Mouse (Mus musculus) midbrain, embryonic 16.5 days (tissue): ENCODE data around the gene Sertad2. TPM values are rescaled to one million over a fixed set of nuclear protein-coding genes. Genes with fewer than 3 reads are reported as not detected.

Experiments
- ATAC-seq: fragments of 200-750 bp; cut with Nextera tagmentation; 2 replicates; pipeline ENCODE4 v1.8.0; 2017; ENCODE audit warnings: moderate TSS enrichment
- H3K27ac ChIP-seq: fragments of 300-500 bp; sonication (generic); 2 replicates; pipeline ENCODE4 v1.5.1; 2014; ENCODE audit warnings: mild to moderate bottlenecking, low read length, mixed read lengths
- H3K27me3 ChIP-seq: fragments of 300-500 bp; sonication (generic); 2 replicates; pipeline ENCODE4 v1.6.1; 2014; ENCODE audit warnings: low read depth, low read length, mixed read lengths; ENCODE audit not compliant: control insufficient read depth, insufficient read depth
- H3K36me3 ChIP-seq: fragments of 300-500 bp; sonication (generic); 2 replicates; pipeline ENCODE4 v1.6.1; 2014; ENCODE audit warnings: mild to moderate bottlenecking, low read length, moderate library complexity, mixed read lengths; ENCODE audit not compliant: control insufficient read depth, insufficient read depth
- H3K4me1 ChIP-seq: fragments of 300-500 bp; sonication (generic); 2 replicates; pipeline ENCODE4 v1.6.1; 2014; ENCODE audit warnings: mild to moderate bottlenecking, low read length, mixed read lengths; ENCODE audit not compliant: control insufficient read depth, insufficient read depth
- H3K4me2 ChIP-seq: fragments of 300-500 bp; sonication (generic); 2 replicates; pipeline ENCODE4 v1.6.1; 2014; ENCODE audit warnings: mild to moderate bottlenecking, low read length, mixed read lengths
- H3K4me3 ChIP-seq: fragments of 300-500 bp; sonication (generic); 2 replicates; pipeline ENCODE4 v1.5.1; 2014; ENCODE audit warnings: low read depth, mild to moderate bottlenecking, low read length, moderate library complexity, mixed read lengths
- H3K9ac ChIP-seq: fragments of 300-500 bp; sonication (generic); 2 replicates; pipeline ENCODE4 v1.6.1; 2014; ENCODE audit warnings: low read depth, low read length, mixed read lengths
- H3K9me3 ChIP-seq: fragments of 300-500 bp; sonication (generic); replicated peaks from 2 replicates; pipeline ENCODE4 v1.6.1; 2014; ENCODE audit warnings: mild to moderate bottlenecking, low read length, mixed read lengths; ENCODE audit not compliant: control insufficient read depth, poor library complexity, severe bottlenecking
- WGBS: fragments of 180-500 bp; shearing (Covaris S2); extraction: QIAGEN DNeasy Blood & Tissue Kit; methylation state at CpG from one replicate; pipeline ENCODE4 v1.1.7; 2014; 5-methylcytosine and 5-hydroxymethylcytosine counted together
- polyA plus RNA-seq: library from polyadenylated mRNA; unstranded; fragments of >200 nt; fragmentation: Nextera tagmentation; extraction: Ambion mirVana; gene quantifications from 2 replicates; pipeline ENCODE4 v1.2.1, GENCODE M21; 2015

Gene Sertad2
- polyA plus RNA-seq, 1 experiment from 2014 or later = 24.6 TPM

- WGBS = 74% methylated on average over 2 of the region's 3 CpGs
Measured at GRCm38 (mm10) chr11:20555651-20556050, 12.6 kb downstream of the Sertad2 start.

GRCm38 (mm10) chr11:20556163-20556911, 13.3 kb downstream of the Sertad2 start:
- H3K9me3 ChIP-seq = no peaks in the 10 kb centered on the region
- peaks cover 3% of the 10 kb centered on the region; the same call in 1 of the 2 replicates for H3K4me1 ChIP-seq
- no peaks in the 10 kb centered on the region for H3K27me3 ChIP-seq
- H3K9ac ChIP-seq = no peak overlapping the region
- WGBS = 87% methylated on average over 7 of the region's 7 CpGs
- H3K4me3 ChIP-seq = no peak overlapping the region
- no peak overlapping the region for H3K27ac ChIP-seq
- H3K4me2 ChIP-seq = no peak overlapping the region
- no peaks in the 10 kb centered on the region for H3K36me3 ChIP-seq
- no peak for ATAC-seq

More at GRCm38 (mm10) chr11:20555651-20556050, 12.6 kb downstream of the Sertad2 start:
- no peak overlapping the region for H3K4me2 ChIP-seq
- no peaks in the 10 kb centered on the region for H3K9me3 ChIP-seq
- H3K4me1 ChIP-seq = no peaks in the 10 kb centered on the region
- no peak overlapping the region for H3K9ac ChIP-seq
- H3K36me3 ChIP-seq = no peaks in the 10 kb centered on the region
- no peak for ATAC-seq
- no peak overlapping the region for H3K27ac ChIP-seq
- H3K27me3 ChIP-seq = no peaks in the 10 kb centered on the region
- no peak overlapping the region for H3K4me3 ChIP-seq

- no peaks in the 10 kb centered on the region for H3K27me3 ChIP-seq
- ATAC-seq = no peak
- H3K9ac ChIP-seq = no peak overlapping the region
- peaks cover 6% of the 10 kb centered on the region; the same call in 1 of the 2 replicates for H3K4me1 ChIP-seq
- no peak overlapping the region for H3K4me3 ChIP-seq
- no peaks in the 10 kb centered on the region for H3K9me3 ChIP-seq
- H3K27ac ChIP-seq = no peak overlapping the region
- H3K36me3 ChIP-seq = no peaks in the 10 kb centered on the region
- H3K4me2 ChIP-seq = no peak overlapping the region
- 84% methylated on average over 11 of the region's 11 CpGs for WGBS
Measured at GRCm38 (mm10) chr11:20559236-20559950, 16.3 kb downstream of the Sertad2 start.

- no peak overlapping the region for H3K4me3 ChIP-seq
- H3K27me3 ChIP-seq = no peaks in the 10 kb centered on the region
- H3K27ac ChIP-seq = no peak overlapping the region
- H3K4me2 ChIP-seq = no peak overlapping the region
- ATAC-seq = no peak
- 75% methylated on average over 10 of the region's 10 CpGs for WGBS
- peaks cover 6% of the 10 kb centered on the region; the same call in 1 of the 2 replicates for H3K4me1 ChIP-seq
- no peaks in the 10 kb centered on the region for H3K36me3 ChIP-seq
- H3K9me3 ChIP-seq = no peaks in the 10 kb centered on the region
- no peak overlapping the region for H3K9ac ChIP-seq
Measured at GRCm38 (mm10) chr11:20559951-20560642, 17.0 kb downstream of the Sertad2 start.

- no peaks in the 10 kb centered on the region for H3K36me3 ChIP-seq
- H3K9ac ChIP-seq = peak overlapping the region; percentile 40
- peak overlapping the region; percentile 29 for H3K4me3 ChIP-seq
- H3K4me2 ChIP-seq = peak overlapping the region; percentile 63
- 10% methylated on average over 13 of the region's 13 CpGs for WGBS
- H3K9me3 ChIP-seq = no peaks in the 10 kb centered on the region
- no peaks in the 10 kb centered on the region for H3K27me3 ChIP-seq
- ATAC-seq = peak; percentile 97
- peaks cover 6% of the 10 kb centered on the region; the same call in 1 of the 2 replicates for H3K4me1 ChIP-seq
- peak overlapping the region; percentile 62 for H3K27ac ChIP-seq
Measured at GRCm38 (mm10) chr11:20561323-20562002, 18.4 kb downstream of the Sertad2 start.

GRCm38 (mm10) chr11:20565057-20565456, 22.0 kb downstream of the Sertad2 start:
- H3K36me3 ChIP-seq = no peaks in the 10 kb centered on the region
- no peak overlapping the region for H3K4me2 ChIP-seq
- H3K9me3 ChIP-seq = no peaks in the 10 kb centered on the region
- WGBS = 96% methylated on average over 4 of the region's 4 CpGs
- H3K4me1 ChIP-seq = peaks cover 6% of the 10 kb centered on the region; the same call in 1 of the 2 replicates
- H3K27ac ChIP-seq = no peak overlapping the region
- no peak overlapping the region for H3K9ac ChIP-seq
- no peak for ATAC-seq
- no peak overlapping the region for H3K4me3 ChIP-seq
- no peaks in the 10 kb centered on the region for H3K27me3 ChIP-seq

GRCm38 (mm10) chr11:20571702-20572413, 28.8 kb downstream of the Sertad2 start:
- Histone ChIP-seq H3K36me3 (no peaks in the 10 kb centered on the region), H3K4me3 (no peak overlapping the region), H3K9ac (no peak overlapping the region), H3K27ac (no peak overlapping the region), H3K27me3 (no peaks in the 10 kb centered on the region), H3K4me1 (no peaks in the 10 kb centered on the region), H3K4me2 (no peak overlapping the region), H3K9me3 (no peaks in the 10 kb centered on the region)
- no peak for ATAC-seq
- 67% methylated on average over 5 of the region's 5 CpGs for WGBS

- Histone ChIP-seq H3K27ac (no peak overlapping the region), H3K4me1 (no peaks in the 10 kb centered on the region), H3K4me3 (no peak overlapping the region), H3K9me3 (no peaks in the 10 kb centered on the region), H3K36me3 (no peaks in the 10 kb centered on the region), H3K27me3 (no peaks in the 10 kb centered on the region), H3K9ac (no peak overlapping the region), H3K4me2 (no peak overlapping the region)
- 69% methylated on average over 8 of the region's 8 CpGs for WGBS
- ATAC-seq = no peak
Measured at GRCm38 (mm10) chr11:20576046-20576635, 33.1 kb downstream of the Sertad2 start.
